Mouse (Mus musculus) CD4-positive, CD25-positive, alpha-beta regulatory T cell, adult 9 weeks (primary cell): ENCODE measurements around the gene Mup17. TPM values are rescaled to one million over a fixed set of nuclear protein-coding genes. Genes with fewer than 3 reads are reported as not detected.

Experiments
- polyA plus RNA-seq: library from polyadenylated mRNA; unstranded; fragments of 100-300 nt; shearing (Covaris generic); gene quantifications from one replicate; pipeline ENCODE4 v1.2.1, GENCODE M21; 2017

Gene Mup17
- not detected for polyA plus RNA-seq

DNA sequence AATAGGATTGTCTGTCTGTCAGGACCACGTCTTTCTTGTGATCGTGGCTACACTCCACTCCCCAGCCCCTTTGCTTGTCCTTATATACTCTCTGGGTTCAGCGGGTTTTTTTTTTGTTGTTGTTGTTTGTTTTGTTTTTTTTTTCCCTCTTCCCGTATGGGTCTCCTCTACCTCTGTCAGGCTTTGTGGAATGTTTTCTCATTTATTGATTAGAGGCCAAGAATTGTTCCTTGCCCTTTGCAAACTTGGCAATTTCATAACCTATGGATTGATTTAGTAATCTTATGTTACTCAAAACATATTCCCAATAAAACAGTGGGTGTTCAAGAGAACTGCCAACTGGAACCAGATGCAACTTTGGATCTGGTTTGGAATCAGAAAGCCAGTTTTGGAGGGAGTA is at the start of gene Mup17:
TSS of gene Mup17 (minus strand) at position 101 of the 400 bp plus-strand sequence.

Other genes starting within 250 kb of the Mup17 start
- 0.35 TPM for gene Mup15, start 156.1 kb downstream of the Mup17 start, polyA plus RNA-seq
- not detected for gene Mup16, start 76.3 kb downstream of the Mup17 start, polyA plus RNA-seq
- not detected for gene Mup18, start 78.3 kb upstream of the Mup17 start, polyA plus RNA-seq
- not detected for gene Mup19, start 186.4 kb upstream of the Mup17 start, polyA plus RNA-seq
- not detected for gene Mup5, start 239.4 kb upstream of the Mup17 start, polyA plus RNA-seq